Mouse (Mus musculus) testis, adult 2 months (tissue): Measurements from ENCODE around the gene Armh2.
A peak's percentile ranks its signal among the peaks of the same experiment; 100 is the strongest.

Experiments
- CTCF ChIP-seq: fragments of 200-500 bp; IDR thresholded peaks from 2 replicates; pipeline ENCODE4 v1.5.1; 2012; ENCODE audit warnings: low read depth, mild to moderate bottlenecking, inconsistent platforms, low read length, moderate library complexity; ENCODE audit not compliant: control insufficient read depth, insufficient read depth, insufficient replicate concordance
- POLR2A ChIP-seq: fragments of 200-500 bp; IDR thresholded peaks from 2 replicates; pipeline ENCODE4 v1.6.1; 2012; ENCODE audit warnings: low read depth, mild to moderate bottlenecking, inconsistent platforms, low read length, moderate library complexity; ENCODE audit not compliant: control insufficient read depth

- TF ChIP-seq POLR2A (peak; percentile 44; the same call in 1 of the 2 replicates), CTCF (no peak)
These were observed 20.6 kb downstream of the Armh2 start, which contains the start of gene Gmnn for GRCm38 (mm10) chr13:24761403-24762227.
